Mouse (Mus musculus) cortical plate, adult 2 months (tissue): ENCODE data around the gene Nemp1.

Source experiments
- CTCF ChIP-seq: fragments of 200-500 bp; IDR thresholded peaks from 2 replicates; pipeline ENCODE4 v1.5.1; 2011; ENCODE audit warnings: mild to moderate bottlenecking, control low read depth, low read length; ENCODE audit not compliant: insufficient read depth; ENCODE audit errors: extremely low read depth
- POLR2A ChIP-seq: fragments of 200-500 bp; IDR thresholded peaks from 2 replicates; pipeline ENCODE4 v1.6.1; 2011; ENCODE audit warnings: mild to moderate bottlenecking, low read length, control low read depth; ENCODE audit not compliant: insufficient read depth; ENCODE audit errors: extremely low read depth

GRCm38 (mm10) chr10:127619941-127620405 is 46.7 kb upstream of the Nemp1 start:
- TF ChIP-seq POLR2A (0 out of 2 replicates have a peak, but pooled peaks have one; percentile 27), CTCF (no peak)
